Comparison of ENCODE assay signal across 32 mouse cellular contexts in the genomic region with DNA sequence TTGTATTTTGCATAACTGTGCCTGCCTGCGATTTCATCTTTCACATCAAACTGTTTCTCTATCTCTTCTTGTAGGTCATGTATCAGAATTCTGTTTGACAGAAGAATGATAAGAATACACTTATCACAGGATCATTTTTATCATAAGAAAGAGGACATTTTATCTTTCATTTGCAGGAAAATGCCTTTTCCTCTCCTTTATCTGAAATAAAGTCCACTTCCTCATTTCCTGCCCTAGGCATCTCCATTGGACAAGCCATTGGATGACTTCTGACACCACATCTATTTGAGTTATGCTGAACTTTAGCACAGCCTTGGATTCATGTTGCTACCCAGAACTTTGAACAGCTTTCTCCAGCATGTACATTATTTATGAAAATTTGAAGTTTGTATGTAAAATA. TPM values are rescaled to one million over a fixed set of nuclear protein-coding genes. Genes with fewer than 3 reads are reported as not detected.
"Had no signal": no experiment of that assay in that cellular context is flagged by ENCODE, and none has a peak within 500 bp of the region (broad histone marks: within the 10 kb centered on the region; RNA-seq: fewer than 3 reads in every experiment).

No protein-coding gene starts in this region.

- DNase-seq: gastrocnemius, postnatal 14 days; heart, adult 11 months; heart, adult 2 months; heart, postnatal 14 days; heart, postnatal 36 days; kidney, adult 18-20 months; kidney, adult 8-10 months; kidney, postnatal 14 days; kidney, postnatal 36 days; layer of hippocampus, adult 9-11 months; layer of hippocampus, postnatal 36 days; left cerebral cortex, postnatal 4 days had no signal

- H3K4me2 ChIP-seq: heart, embryonic 11.5 days; heart, embryonic 13.5 days; heart, embryonic 15.5 days; hindbrain, embryonic 13.5 days; hindbrain, embryonic 15.5 days; limb, embryonic 13.5 days; limb, embryonic 15.5 days; liver, embryonic 12.5 days had no signal

- H3K27ac ChIP-seq: heart, adult 2 months; heart, embryonic 13.5 days; heart, embryonic 15.5 days; hindbrain, embryonic 10.5 days; hindbrain, embryonic 13.5 days; hindbrain, embryonic 15.5 days; hindbrain, postnatal 0 days; kidney, postnatal 0 days; limb, embryonic 13.5 days; limb, embryonic 15.5 days; liver, embryonic 12.5 days; liver, embryonic 14.5 days had no signal

- H3K36me3 ChIP-seq: heart, embryonic 13.5 days; heart, embryonic 15.5 days; hindbrain, embryonic 10.5 days; hindbrain, embryonic 13.5 days; hindbrain, embryonic 15.5 days; limb, embryonic 13.5 days; limb, embryonic 15.5 days; liver, embryonic 12.5 days had no signal

- H3K4me1 ChIP-seq: heart, embryonic 13.5 days; heart, embryonic 15.5 days; hindbrain, embryonic 10.5 days; hindbrain, embryonic 13.5 days; hindbrain, embryonic 15.5 days; limb, embryonic 13.5 days; limb, embryonic 15.5 days; liver, embryonic 12.5 days had no signal

- H3K27me3 ChIP-seq: heart, embryonic 13.5 days; heart, embryonic 15.5 days; hindbrain, embryonic 13.5 days; hindbrain, embryonic 15.5 days; limb, embryonic 13.5 days; limb, embryonic 15.5 days; liver, embryonic 12.5 days had no signal

- H3K4me3 ChIP-seq: heart, adult 2 months; heart, embryonic 13.5 days; heart, embryonic 15.5 days; hindbrain, embryonic 10.5 days; hindbrain, embryonic 13.5 days; hindbrain, embryonic 15.5 days; limb, embryonic 13.5 days; limb, embryonic 15.5 days; liver, embryonic 12.5 days had no signal

- H3K9me3 ChIP-seq: heart, embryonic 13.5 days; heart, embryonic 15.5 days; hindbrain, embryonic 10.5 days; hindbrain, embryonic 13.5 days; hindbrain, embryonic 15.5 days; limb, embryonic 13.5 days; limb, embryonic 15.5 days; liver, embryonic 12.5 days had no signal

- H3K9ac ChIP-seq: heart, embryonic 13.5 days; heart, embryonic 15.5 days; hindbrain, embryonic 13.5 days; hindbrain, embryonic 15.5 days; limb, embryonic 13.5 days; limb, embryonic 15.5 days; liver, embryonic 12.5 days; liver, embryonic 14.5 days had no signal

- ATAC-seq: hindbrain, postnatal 0 days; intestine, embryonic 16.5 days; liver, embryonic 12.5 days had no signal

RNA-seq across cellular contexts. Expression of gene Cpa3, which starts 13.0 kb away (rescaled TPM):
- total RNA-seq: layer of hippocampus, adult 18-20 months; left cerebral cortex, adult 18-20 months; left cerebral cortex, postnatal 25 days had no signal
- polyA plus RNA-seq: hindbrain, embryonic 10.5 days; liver, adult 2 months had no signal

RNA-seq across cellular contexts. Expression of gene Cpb1, which starts 46.5 kb away (rescaled TPM):
- total RNA-seq: gastrocnemius, adult 8-10 months; heart, adult 2 months; heart, postnatal 14 days; heart, postnatal 36 days; layer of hippocampus, postnatal 14 days; layer of hippocampus, postnatal 36 days had no signal
- polyA plus RNA-seq: heart, adult 2 months; heart, embryonic 11.5 days; limb, embryonic 11.5 days; limb, embryonic 13.5 days; liver, adult 2 months; liver, embryonic 12.5 days had no signal
